Mouse (Mus musculus) ES-E14 (cell line): ENCODE data around the gene Tbc1d2b. TPM values are rescaled to one million over a fixed set of nuclear protein-coding genes. Genes with fewer than 3 reads are reported as not detected.
A peak's percentile ranks its signal among the peaks of the same experiment; 100 is the strongest.

Experiments used
- DNase-seq: peaks from one replicate; pipeline ENCODE4 v3.0.0-alpha.2; 2013; ENCODE audit warnings: low read depth, low spot score
- H3K27ac ChIP-seq: 2 replicates; pipeline ENCODE4 v1.5.1; 2012; ENCODE audit warnings: low read depth, mild to moderate bottlenecking, low read length, moderate library complexity, mixed read lengths; ENCODE audit not compliant: poor library complexity, insufficient read depth, severe bottlenecking
- H3K36me3 ChIP-seq: 2 replicates; pipeline ENCODE4 v1.6.1; 2012; ENCODE audit warnings: mild to moderate bottlenecking, low read length, moderate library complexity, mixed read lengths; ENCODE audit not compliant: control insufficient read depth, poor library complexity, insufficient read depth, severe bottlenecking
- H3K4me1 ChIP-seq, 2 experiments: fragments of 150-350 bp in 1 of 2; sonication (generic) in 1 of 2; 2 replicates each; pipeline ENCODE4 v1.6.1; 2012; ENCODE audit warnings: low read length in 2 of 2, mild to moderate bottlenecking in 1 of 2, mixed read lengths in 1 of 2; ENCODE audit not compliant: control insufficient read depth in 2 of 2, insufficient read depth in 2 of 2, poor library complexity in 1 of 2
- H3K4me3 ChIP-seq, 2 experiments: fragments of 150-350 bp in 1 of 2; sonication (generic) in 1 of 2; 2 replicates each; pipeline ENCODE4 v1.5.1; 2012; ENCODE audit warnings: low read length in 2 of 2, low read depth in 1 of 2, mild to moderate bottlenecking in 1 of 2, mixed read lengths in 1 of 2; ENCODE audit not compliant: insufficient read depth in 1 of 2, poor library complexity in 1 of 2, severe bottlenecking in 1 of 2
- H3K9ac ChIP-seq: 2 replicates; pipeline ENCODE4 v1.6.1; 2012; ENCODE audit warnings: low read depth, mild to moderate bottlenecking, low read length, mixed read lengths; ENCODE audit not compliant: poor library complexity, insufficient read depth, severe bottlenecking
- H3K9me3 ChIP-seq: fragments of 150-350 bp; sonication (generic); 2 replicates; pipeline ENCODE4 v1.6.1; 2012; ENCODE audit warnings: low read depth, mild to moderate bottlenecking, low read length; ENCODE audit not compliant: control insufficient read depth, insufficient read depth
- CHD2 ChIP-seq: IDR thresholded peaks from 2 replicates; pipeline ENCODE4 v1.6.1; 2014; ENCODE audit warnings: mild to moderate bottlenecking, low read depth, low read length, inconsistent platforms
- HCFC1 ChIP-seq: IDR thresholded peaks from 2 replicates; pipeline ENCODE4 v1.6.1; 2012; ENCODE audit warnings: low read length, inconsistent platforms, borderline replicate concordance; ENCODE audit not compliant: insufficient read depth
- MAFK ChIP-seq: IDR thresholded peaks from 2 replicates; pipeline ENCODE4 v1.6.1; 2014; ENCODE audit warnings: mild to moderate bottlenecking, low read depth, low read length, inconsistent platforms; ENCODE audit not compliant: insufficient read depth
- ZC3H11A ChIP-seq: IDR thresholded peaks from 2 replicates; pipeline ENCODE4 v1.6.1; 2012; ENCODE audit warnings: low read depth, mild to moderate bottlenecking, inconsistent platforms, low read length, borderline replicate concordance
- ZNF384 ChIP-seq: IDR thresholded peaks from 2 replicates; pipeline ENCODE4 v1.6.1; 2012; ENCODE audit warnings: low read depth, low read length, inconsistent platforms
- in situ Hi-C, 2 experiments: fragments of 600-800 bp; cut with MboI; formaldehyde crosslinking; loops; one replicate each; pipeline ENCODE4 v1.15.1; 2025; ENCODE audit warnings: low sequenced_read_pairs in 2 of 2, inconsistent platforms in 1 of 2; ENCODE audit not compliant: unreplicated experiment in 2 of 2
- total RNA-seq: library from RNA; depleted of rRNA; stranded (reverse); fragments of 300-350 nt; gene quantifications from 2 replicates; pipeline ENCODE4 v1.2.3, GENCODE M21; 2012

Tbc1d2b gene
- total RNA-seq, 1 experiment = 10.2 TPM

- Histone ChIP-seq H3K4me3 (no peak overlapping the region), H3K36me3 (peaks cover 5% of the 10 kb centered on the region; the same call in 1 of the 2 replicates), H3K9ac (no peak overlapping the region), H3K9me3 (no peaks in the 10 kb centered on the region), H3K4me1 (no peaks in the 10 kb centered on the region), H3K27ac (no peak overlapping the region)
- TF ChIP-seq ZC3H11A (no peak), ZNF384 (no peak), HCFC1 (no peak), MAFK (no peak), CHD2 (no peak)
- DNase-seq = no peak
- in situ Hi-C loops = loop anchor here in 1 of 2 experiments (25.0 kb wide), 1 partner anchor 237 kb away; no protein-coding TSS in a partner anchor
Measured at GRCm38 (mm10) chr9:90200501-90200900, 70.1 kb downstream of the Tbc1d2b start.

GRCm38 (mm10) chr9:90199611-90200010, 71.0 kb downstream of the Tbc1d2b start:
- Histone ChIP-seq H3K27ac (peak overlapping the region; percentile 12; the same call in 1 of the 2 replicates), H3K4me1 (no peaks in the 10 kb centered on the region), H3K9ac (no peak overlapping the region), H3K4me3 (no peak overlapping the region), H3K9me3 (no peaks in the 10 kb centered on the region), H3K36me3 (peaks cover 3% of the 10 kb centered on the region; the same call in 1 of the 2 replicates)
- TF ChIP-seq HCFC1 (no peak), ZC3H11A (no peak), CHD2 (no peak), ZNF384 (no peak), MAFK (no peak)
- DNase-seq = no peak
- in situ Hi-C loops = loop anchor here in 1 of 2 experiments (25.0 kb wide), 1 partner anchor 238 kb away; no protein-coding TSS in a partner anchor

- Histone ChIP-seq H3K4me3 (no peak overlapping the region), H3K9ac (no peak overlapping the region), H3K9me3 (no peaks in the 10 kb centered on the region), H3K27ac (no peak overlapping the region), H3K36me3 (no peaks in the 10 kb centered on the region), H3K4me1 (no peaks in the 10 kb centered on the region)
- in situ Hi-C loops = no loop called here
- TF ChIP-seq ZC3H11A (no peak), CHD2 (no peak), MAFK (no peak), ZNF384 (no peak), HCFC1 (no peak)
- no peak for DNase-seq
Measured at GRCm38 (mm10) chr9:90198531-90199449, 71.8 kb downstream of the Tbc1d2b start.

- H3K36me3 ChIP-seq = no peaks in the 10 kb centered on the region
- H3K4me1 ChIP-seq = no peaks in the 10 kb centered on the region
- H3K27ac ChIP-seq = no peak overlapping the region
- no peak for DNase-seq
- in situ Hi-C loops = no loop called here
- no peak for TF ChIP-seq ZC3H11A
- H3K9ac ChIP-seq = no peak overlapping the region
- H3K9me3 ChIP-seq = no peaks in the 10 kb centered on the region
- H3K4me3 ChIP-seq = no peak overlapping the region
Measured at GRCm38 (mm10) chr9:90197866-90198383, 72.7 kb downstream of the Tbc1d2b start.
